Mouse (Mus musculus) forebrain, embryonic 13.5 days (tissue): Measurements from ENCODE around the gene Nkd1. TPM values are rescaled to one million over a fixed set of nuclear protein-coding genes. Genes with fewer than 3 reads are reported as not detected.

Experiments used
- polyA plus RNA-seq: library from polyadenylated mRNA; unstranded; fragments of >200 nt; fragmentation: Nextera tagmentation; extraction: Ambion mirVana; gene quantifications from 2 replicates; pipeline ENCODE4 v1.2.1, GENCODE M21; 2015

Gene Nkd1
- polyA plus RNA-seq, 1 experiment from 2014 or later = 47.7 TPM

Other genes starting within 250 kb of the Nkd1 start
- gene Adcy7, start 249.0 kb upstream of the Nkd1 start, polyA plus RNA-seq = 1.5 TPM in 2 replicates
- 75.2 TPM in 2 replicates for gene Brd7, start 159.2 kb upstream of the Nkd1 start, polyA plus RNA-seq
- gene Snx20, start 114.8 kb downstream of the Nkd1 start, polyA plus RNA-seq = 0.47 and 0.80 TPM in 2 replicates
- gene Nod2, start 126.0 kb downstream of the Nkd1 start, polyA plus RNA-seq = 0.06 and 0.10 TPM in 2 replicates
- 13.7 and 14.5 TPM in 2 replicates for gene Cyld, start 175.7 kb downstream of the Nkd1 start, polyA plus RNA-seq